ENCODE assay signal across 11 mouse cellular contexts in the genomic region with DNA sequence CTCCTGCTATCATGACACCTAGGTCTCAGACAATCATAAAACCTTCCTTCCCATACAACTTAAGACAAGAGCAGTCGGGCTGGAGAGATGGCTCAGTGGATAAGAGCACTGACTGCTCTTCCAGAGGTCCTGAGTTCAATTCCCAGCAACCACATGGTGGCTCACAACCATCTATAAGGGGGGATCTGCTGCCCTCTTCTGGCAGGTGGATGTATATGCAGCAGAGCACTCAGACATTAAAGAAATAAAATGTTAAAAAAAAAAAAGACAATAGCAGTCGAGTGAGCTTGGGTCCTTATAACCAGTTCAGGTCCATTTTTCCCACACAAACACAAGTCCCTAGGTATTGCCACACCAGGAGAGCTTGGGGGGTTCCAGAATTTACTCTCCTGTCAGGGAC. TPM values are rescaled to one million over a fixed set of nuclear protein-coding genes. Genes with fewer than 3 reads are reported as not detected.
DNase-seq lines count a peak whose midpoint lies in the region; ATAC-seq and TF ChIP-seq lines count a peak whose summit lies in the region.
"Had no signal": no experiment of that assay in that cellular context is flagged by ENCODE, and none has a peak within 500 bp of the region (broad histone marks: within the 10 kb centered on the region; RNA-seq: fewer than 3 reads in every experiment).

No protein-coding gene starts in this region.

- H3K4me1 ChIP-seq in kidney, adult 2 months (ENCODE audit: control insufficient read depth, insufficient read depth, low read length): peaks cover 11% of the 10 kb centered on the region
- no peaks in the 10 kb centered on the region for H3K4me1 ChIP-seq in ES-Bruce4 (ENCODE audit: control insufficient read depth, insufficient read depth, low read length)

- H3K4me3 ChIP-seq in kidney, adult 2 months (ENCODE audit: insufficient read depth, low read depth, low read length): no peak overlapping the region
- H3K4me3 ChIP-seq in ES-Bruce4 (ENCODE audit: low read depth, low read length): no peak overlapping the region

- 82% methylated on average over 2 of the region's 2 CpGs for WGBS in kidney, adult 2 months

- TF ChIP-seq CTCF in kidney, adult 2 months (conservative IDR thresholded peaks at IDR 0.05; ENCODE audit: insufficient read depth, insufficient read length, low read depth, low read length): peak; percentile 40
- peak; percentile 38 for TF ChIP-seq CTCF in ES-Bruce4 (IDR thresholded peaks at IDR 0.05; ENCODE audit: low read depth, low read length)

- no peak overlapping the region for H3K9ac ChIP-seq in ES-Bruce4 (ENCODE audit: low read depth, poor library complexity, severe bottlenecking)

- H3K9me3 ChIP-seq in ES-Bruce4 (replicated peaks; ENCODE audit: control insufficient read depth, insufficient read depth, low read length, poor library complexity, severe bottlenecking): no peaks in the 10 kb centered on the region

- no peaks in the 10 kb centered on the region for H3K27me3 ChIP-seq in kidney, adult 2 months (replicated peaks; ENCODE audit: control insufficient read depth, insufficient read depth, low read length)
- H3K27me3 ChIP-seq in ES-Bruce4 (ENCODE audit: control insufficient read depth, insufficient read depth, low read length, poor library complexity, severe bottlenecking): no peaks in the 10 kb centered on the region

- no peak for DNase-seq in kidney, adult 2 months
- no peak for DNase-seq in kidney, adult 9 months
- peak; percentile 61 for DNase-seq in 416B (ENCODE audit: low read depth)
- DNase-seq in induced T-regulatory cell, adult 2 months (ENCODE audit: low read depth): peak; percentile 70
- no peak for DNase-seq in Muller cell, postnatal 12 days (ENCODE audit: inconsistent ontology term)
- DNase-seq in adrenal gland, postnatal 36 days: no peak
- DNase-seq: cerebellum, adult 8-10 months; gastrocnemius, postnatal 10 days; layer of hippocampus, postnatal 36 days had no signal

- TF ChIP-seq EP300 in ES-Bruce4 (IDR thresholded peaks at IDR 0.05; ENCODE audit: insufficient read depth, low read depth, low read length): no peak

- ATAC-seq in inflammation-experienced regulatory T-cells, adult 6 months: no peak

- no peak for TF ChIP-seq POLR2A in kidney, adult 2 months (IDR thresholded peaks at IDR 0.05; ENCODE audit: low read depth, low read length)
- no peak for TF ChIP-seq POLR2A in ES-Bruce4 (IDR thresholded peaks at IDR 0.05; ENCODE audit: insufficient read depth, low read length)

- H3K27ac ChIP-seq in kidney, adult 2 months (ENCODE audit: insufficient read depth, low read depth, low read length): no peak overlapping the region
- no peak overlapping the region for H3K27ac ChIP-seq in ES-Bruce4 (ENCODE audit: insufficient read depth, low read length)

- no peaks in the 10 kb centered on the region for H3K36me3 ChIP-seq in kidney, adult 2 months (ENCODE audit: control insufficient read depth, insufficient read depth, low read length)
- no peaks in the 10 kb centered on the region for H3K36me3 ChIP-seq in ES-Bruce4 (ENCODE audit: control insufficient read depth, insufficient read depth, low read length, poor library complexity, severe bottlenecking)

RNA-seq across cellular contexts. Expression of a gene that starts 23.9 kb away (rescaled TPM):
- polyA plus RNA-seq in kidney, adult 2 months (2012; rRNA removed): 8.0 and 9.2 TPM in 2 replicates
- polyA plus RNA-seq in ES-Bruce4 (2011; ENCODE audit: insufficient read depth, insufficient read length, low read depth, missing spikeins): 21.2 and 21.6 TPM in 2 replicates
- 10 to 100 TPM; 17.5 TPM for total RNA-seq in adrenal gland, postnatal 36 days (2021)
- not detected for polyA plus RNA-seq in inflammation-experienced regulatory T-cells, adult 6 months (2017; shearing (Covaris generic))

RNA-seq across cellular contexts. Expression of a gene that starts 57.7 kb away (rescaled TPM):
- polyA plus RNA-seq in kidney, adult 2 months (2012; rRNA removed): 151 and 178 TPM in 2 replicates
- polyA plus RNA-seq in ES-Bruce4 (2011; ENCODE audit: insufficient read depth, insufficient read length, low read depth, missing spikeins): 44.0 and 50.3 TPM in 2 replicates
- total RNA-seq in adrenal gland, postnatal 36 days (2021): 100 to 1,000 TPM; 156 to 163 TPM
- 10 to 100 TPM; 39.7 to 62.8 (median 44.1) TPM for polyA plus RNA-seq in inflammation-experienced regulatory T-cells, adult 6 months (2017; shearing (Covaris generic))

Comparison
In these comparisons a context has a peak if more than half of its experiments do, and no peak if none do; other contexts are left out.
1. DNase-seq: peak in 416B (single experiment) and induced T-regulatory cell, adult 2 months (single experiment); none in kidney, adult 2 months (single experiment), kidney, adult 9 months (single experiment), Muller cell, postnatal 12 days (single experiment) and adrenal gland, postnatal 36 days (0 of 2).